Comparison of ENCODE assay signal across 8 mouse cellular contexts in the genomic region with DNA sequence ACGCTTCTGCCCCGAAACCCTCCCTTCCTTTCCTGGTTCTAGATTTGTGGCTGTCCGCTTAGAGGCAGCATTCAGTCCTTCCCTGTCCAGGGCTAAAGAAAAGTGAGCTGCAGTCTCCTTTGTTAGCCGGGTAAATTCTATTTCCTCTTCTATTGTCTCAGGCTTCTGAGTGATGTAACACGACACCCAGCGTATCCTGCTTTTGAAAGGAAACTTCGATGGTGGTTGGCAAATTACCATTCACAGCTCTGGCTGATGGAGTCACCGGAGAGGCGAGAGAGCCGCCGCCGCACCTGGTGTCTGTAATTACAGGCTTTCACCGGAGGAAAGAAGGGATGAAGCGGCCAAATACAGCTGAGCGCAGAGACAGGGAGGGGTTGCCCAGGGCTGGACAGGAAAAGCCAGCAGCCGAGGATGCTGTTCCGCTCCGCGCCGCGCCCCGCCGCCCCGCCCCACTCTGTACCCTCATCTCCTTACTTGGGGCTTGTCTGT.
A peak's percentile ranks its signal among the peaks of the same experiment; 100 is the strongest.
DNase-seq lines count a peak whose midpoint lies in the region; ATAC-seq lines count a peak whose summit lies in the region.

No protein-coding gene starts in this region.

- peak overlapping the region; percentile 79 for H3K27ac ChIP-seq in embryonic facial prominence, embryonic 10.5 days (replicated peaks)
- H3K27ac ChIP-seq in heart, embryonic 15.5 days = peak overlapping the region; percentile 51

- H3K36me3 ChIP-seq in embryonic facial prominence, embryonic 10.5 days (replicated peaks) = no peaks in the 10 kb centered on the region
- no peaks in the 10 kb centered on the region for H3K36me3 ChIP-seq in heart, embryonic 15.5 days

- ATAC-seq in heart, embryonic 15.5 days (replicated peaks; ENCODE audit: insufficient number of reproducible peaks, insufficient read depth, low FRiP score, low read depth) = no peak; the same call in 1 of the 2 replicates

- 3% methylated on average over 24 of the region's 24 CpGs for WGBS in embryonic facial prominence, embryonic 10.5 days
- WGBS in heart, embryonic 15.5 days = 6% methylated on average over 24 of the region's 24 CpGs

- H3K9me3 ChIP-seq in embryonic facial prominence, embryonic 10.5 days = no peaks in the 10 kb centered on the region
- no peaks in the 10 kb centered on the region for H3K9me3 ChIP-seq in heart, embryonic 15.5 days (replicated peaks)

- peaks cover 18% of the 10 kb centered on the region for H3K4me1 ChIP-seq in embryonic facial prominence, embryonic 10.5 days
- peaks cover 9% of the 10 kb centered on the region; the same call in 1 of the 2 replicates for H3K4me1 ChIP-seq in heart, embryonic 15.5 days (replicated peaks)

- peaks cover 64% of the 10 kb centered on the region for H3K27me3 ChIP-seq in embryonic facial prominence, embryonic 10.5 days (replicated peaks; ENCODE audit: low read depth, poor library complexity, severe bottlenecking)
- H3K27me3 ChIP-seq in heart, embryonic 15.5 days = peaks cover 4% of the 10 kb centered on the region; the same call in 1 of the 2 replicates

- H3K9ac ChIP-seq in heart, embryonic 15.5 days = peak overlapping the region; percentile 41

- peak overlapping the region; percentile 56 for H3K4me3 ChIP-seq in embryonic facial prominence, embryonic 10.5 days
- H3K4me3 ChIP-seq in heart, embryonic 15.5 days = peak overlapping the region; percentile 52

- DNase-seq in 3T3-L1 (ENCODE audit: low read depth, low spot score) = peak; percentile 26
- peak; percentile 37 for DNase-seq in CD4-positive, CD25-positive, alpha-beta regulatory T cell, adult 2 months (ENCODE audit: low read depth, low spot score)
- DNase-seq in embryonic facial prominence, embryonic 10.5 days (ENCODE audit: low spot score) = peak; percentile 80
- peak; percentile 22 to 24 for DNase-seq in kidney, postnatal 36 days
- peak; percentile 51 for DNase-seq in lung, postnatal 36 days
- DNase-seq in right cerebral cortex, postnatal 25 days = peak; percentile 22
- DNase-seq in layer of hippocampus, postnatal 25 days (ENCODE audit: extremely low spot score in 1 of 2, low spot score in 1 of 2) = no peak

- peak overlapping the region; percentile 83 for H3K4me2 ChIP-seq in heart, embryonic 15.5 days

Comparison
In these comparisons a context has a peak if more than half of its experiments do, and no peak if none do; other contexts are left out.
1. DNase-seq: peak in 3T3-L1 (single experiment), CD4-positive, CD25-positive, alpha-beta regulatory T cell, adult 2 months (single experiment), embryonic facial prominence, embryonic 10.5 days (single experiment), kidney, postnatal 36 days (2 of 2), lung, postnatal 36 days (single experiment) and right cerebral cortex, postnatal 25 days (single experiment); none in layer of hippocampus, postnatal 25 days (0 of 2).